In the genomic region with DNA sequence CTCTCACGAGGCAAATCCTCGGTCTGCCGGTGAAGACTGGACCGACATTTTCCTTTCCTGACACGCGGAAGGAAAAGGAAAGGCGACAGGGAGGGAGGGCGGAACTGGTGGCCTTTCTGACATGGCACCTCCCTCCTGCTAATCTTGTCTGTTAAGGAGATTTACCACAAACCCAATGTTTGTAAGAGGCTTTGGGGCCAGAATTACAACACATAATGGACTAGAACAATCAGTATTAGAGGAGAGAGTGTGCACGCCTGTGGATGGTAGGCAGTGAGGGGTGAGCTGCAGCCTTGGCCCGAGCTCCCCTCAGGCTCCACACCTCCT, we compare ENCODE assay signal across 8 mouse cellular contexts. TPM values are rescaled to one million over a fixed set of nuclear protein-coding genes. Genes with fewer than 3 reads are reported as not detected.
DNase-seq lines count a peak whose midpoint lies in the region; ATAC-seq and TF ChIP-seq lines count a peak whose summit lies in the region.

No protein-coding gene starts in this region.

- peak overlapping the region; percentile 71 for H3K4me2 ChIP-seq in liver, postnatal 0 days (ENCODE audit: low read depth, low read length)
- H3K4me2 ChIP-seq in stomach, embryonic 16.5 days (ENCODE audit: low read depth, low read length), result peak overlapping the region; percentile 91

- TF ChIP-seq EP300 in liver, postnatal 0 days (IDR thresholded peaks at IDR 0.05; ENCODE audit: low read depth), result no peak

- peaks cover 7% of the 10 kb centered on the region for H3K4me1 ChIP-seq in spleen, adult 2 months (ENCODE audit: control insufficient read depth, insufficient read depth, insufficient read length)
- H3K4me1 ChIP-seq in liver, postnatal 0 days (ENCODE audit: insufficient read depth), result peaks cover 8% of the 10 kb centered on the region; the same call in 1 of the 2 replicates
- H3K4me1 ChIP-seq in stomach, embryonic 16.5 days (ENCODE audit: control insufficient read depth, insufficient read depth, low read length), result no peaks in the 10 kb centered on the region

- no peaks in the 10 kb centered on the region for H3K36me3 ChIP-seq in spleen, adult 2 months (ENCODE audit: control insufficient read depth, insufficient read depth, low read length)
- H3K36me3 ChIP-seq in liver, postnatal 0 days (replicated peaks; ENCODE audit: insufficient read depth, low read length), result no peaks in the 10 kb centered on the region
- H3K36me3 ChIP-seq in stomach, embryonic 16.5 days (ENCODE audit: control insufficient read depth, insufficient read depth, low read length), result no peaks in the 10 kb centered on the region

- peak overlapping the region; percentile 29; the same call in 1 of the 2 replicates for H3K4me3 ChIP-seq in spleen, adult 2 months (ENCODE audit: extremely low read depth, insufficient read depth, insufficient read length)
- peak overlapping the region; percentile 34 for H3K4me3 ChIP-seq in liver, postnatal 0 days (ENCODE audit: low read depth, low read length)
- H3K4me3 ChIP-seq in stomach, embryonic 16.5 days (replicated peaks; ENCODE audit: low read length), result peak overlapping the region; percentile 57

- no peak for TF ChIP-seq POLR2A in spleen, adult 2 months (IDR thresholded peaks at IDR 0.05; ENCODE audit: low read depth, low read length)

- no peaks in the 10 kb centered on the region for H3K9me3 ChIP-seq in liver, postnatal 0 days (ENCODE audit: low read length)
- H3K9me3 ChIP-seq in stomach, embryonic 16.5 days (replicated peaks; ENCODE audit: control insufficient read depth, low read length), result no peaks in the 10 kb centered on the region

- ATAC-seq in liver, postnatal 0 days, result no peak
- no peak for ATAC-seq in stomach, embryonic 16.5 days (ENCODE audit: insufficient read depth, low FRiP score)

- H3K9ac ChIP-seq in liver, postnatal 0 days (replicated peaks), result no peak overlapping the region
- peak overlapping the region; percentile 49 for H3K9ac ChIP-seq in stomach, embryonic 16.5 days (ENCODE audit: low read length)

- peaks cover 12% of the 10 kb centered on the region for H3K27me3 ChIP-seq in spleen, adult 2 months (ENCODE audit: control insufficient read depth, insufficient read depth, low read length)
- H3K27me3 ChIP-seq in liver, postnatal 0 days (ENCODE audit: insufficient read depth, low read length), result peaks cover 34% of the 10 kb centered on the region
- H3K27me3 ChIP-seq in stomach, embryonic 16.5 days (ENCODE audit: control insufficient read depth, insufficient read depth, low read length), result no peaks in the 10 kb centered on the region

- DNase-seq in cerebellum, adult 11 months, result peak; percentile 27
- no peak for DNase-seq in cerebellum, adult 9-11 months
- DNase-seq in spleen, adult 2 months (ENCODE audit: low read depth in 1 of 2, low spot score in 2 of 2), result no peak
- no peak for DNase-seq in spleen, adult 18-20 months
- DNase-seq in liver, postnatal 0 days, result no peak
- DNase-seq in right cerebral cortex, adult 18-20 months, result no peak
- no peak for DNase-seq in cerebellum, postnatal 36 days

- H3K27ac ChIP-seq in spleen, adult 2 months (ENCODE audit: insufficient read depth, low read length), result no peak overlapping the region
- H3K27ac ChIP-seq in liver, postnatal 0 days (ENCODE audit: low read depth), result no peak overlapping the region
- peak overlapping the region; percentile 69; the same call in 1 of the 2 replicates for H3K27ac ChIP-seq in stomach, embryonic 16.5 days (ENCODE audit: low read length)

- no peak for TF ChIP-seq CTCF in spleen, adult 2 months (IDR thresholded peaks at IDR 0.05; ENCODE audit: extremely low read depth, insufficient read depth, insufficient read length, insufficient replicate concordance)
- no peak for TF ChIP-seq CTCF in liver, postnatal 0 days (IDR thresholded peaks at IDR 0.05; ENCODE audit: low read depth)

- WGBS in spleen, adult 2 months, result 15% methylated on average over 10 of the region's 10 CpGs
- WGBS in liver, postnatal 0 days (ENCODE audit: insufficient replicate concordance), result 9% methylated on average over 10 of the region's 10 CpGs
- 2% methylated on average over 10 of the region's 10 CpGs for WGBS in stomach, embryonic 16.5 days

RNA-seq across cellular contexts. Expression of a gene that starts 0.8 kb away (rescaled TPM):
- 0.77 and 0.96 TPM in 2 replicates for polyA plus RNA-seq in spleen, adult 2 months (2012; rRNA removed)
- polyA plus RNA-seq in liver, postnatal 0 days (2015; fragmentation: Nextera tagmentation; extraction: Ambion mirVana), result 0.14 TPM in 1 of 2 replicates, not detected in the other
- 3.2 and 3.5 TPM in 2 replicates for polyA plus RNA-seq in stomach, embryonic 16.5 days (2015; fragmentation: Nextera tagmentation; extraction: Ambion mirVana)
